In the genomic region with DNA sequence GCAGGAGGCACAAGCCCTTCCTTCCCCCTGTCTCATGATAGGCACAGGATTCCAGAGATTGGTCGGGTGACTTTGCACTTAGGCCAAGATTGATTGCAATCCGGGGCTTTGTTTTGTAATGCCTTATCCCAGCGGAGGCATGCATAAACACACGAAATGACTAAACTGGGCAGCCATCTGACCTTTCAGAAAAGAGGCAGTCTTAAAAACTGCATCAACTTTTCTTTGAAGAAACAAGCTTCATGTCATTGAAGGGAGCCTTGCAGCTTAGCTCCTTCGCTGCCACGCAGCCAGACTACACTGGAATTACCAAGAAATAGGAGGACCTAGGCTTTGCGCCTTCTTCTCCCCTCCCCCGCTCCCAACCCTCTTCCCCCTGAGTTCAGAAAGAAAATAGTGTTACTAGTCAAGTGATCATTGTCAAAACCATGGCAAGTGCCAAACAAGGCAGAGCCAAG, we compare ENCODE assay signal across 7 mouse cellular contexts.
DNase-seq lines count a peak whose midpoint lies in the region; ATAC-seq lines count a peak whose summit lies in the region.

No protein-coding gene starts in this region.

- no peak overlapping the region for H3K9ac ChIP-seq in embryonic facial prominence, embryonic 12.5 days
- no peak overlapping the region for H3K9ac ChIP-seq in intestine, embryonic 15.5 days
- H3K9ac ChIP-seq in lung, embryonic 16.5 days (ENCODE audit: low read length), result no peak overlapping the region

- no peaks in the 10 kb centered on the region for H3K36me3 ChIP-seq in embryonic facial prominence, embryonic 12.5 days
- no peaks in the 10 kb centered on the region for H3K36me3 ChIP-seq in intestine, embryonic 15.5 days
- no peaks in the 10 kb centered on the region for H3K36me3 ChIP-seq in lung, embryonic 16.5 days (ENCODE audit: control insufficient read depth, insufficient read depth, low read length)

- peak; percentile 17 for DNase-seq in right cerebral cortex, postnatal 14 days
- no peak for DNase-seq in right cerebral cortex, adult 18-20 months
- DNase-seq in cerebellum, postnatal 25 days, result no peak

- no peak for ATAC-seq in embryonic facial prominence, embryonic 12.5 days (ENCODE audit: insufficient number of reproducible peaks, insufficient read depth, low FRiP score, low TSS enrichment)
- ATAC-seq in intestine, embryonic 15.5 days, result no peak
- peak; percentile 47; the same call in 1 of the 2 replicates for ATAC-seq in lung, embryonic 16.5 days (ENCODE audit: low read depth)
- no peak for ATAC-seq in erythroid progenitor cell, adult 5-6 weeks (replicated peaks; ENCODE audit: low FRiP score, poor library complexity, severe bottlenecking)

- 9% methylated on average over 8 of the region's 8 CpGs for WGBS in embryonic facial prominence, embryonic 12.5 days
- WGBS in intestine, embryonic 15.5 days, result 24% methylated on average over 8 of the region's 8 CpGs
- WGBS in lung, embryonic 16.5 days, result 15% methylated on average over 8 of the region's 8 CpGs

- H3K4me3 ChIP-seq in embryonic facial prominence, embryonic 12.5 days, result no peak overlapping the region
- no peak overlapping the region for H3K4me3 ChIP-seq in intestine, embryonic 15.5 days (replicated peaks)
- no peak overlapping the region for H3K4me3 ChIP-seq in lung, embryonic 16.5 days (ENCODE audit: low read length)

- 0 out of 2 replicates have a peak overlapping the region, but pooled peaks have one; percentile 19 for H3K27ac ChIP-seq in embryonic facial prominence, embryonic 12.5 days
- peak overlapping the region; percentile 76 for H3K27ac ChIP-seq in intestine, embryonic 15.5 days
- peak overlapping the region; percentile 3; the same call in 1 of the 2 replicates for H3K27ac ChIP-seq in lung, embryonic 16.5 days (ENCODE audit: low read length)

- no peaks in the 10 kb centered on the region for H3K27me3 ChIP-seq in embryonic facial prominence, embryonic 12.5 days
- H3K27me3 ChIP-seq in intestine, embryonic 15.5 days (replicated peaks), result no peaks in the 10 kb centered on the region
- no peaks in the 10 kb centered on the region for H3K27me3 ChIP-seq in lung, embryonic 16.5 days (ENCODE audit: control insufficient read depth, insufficient read depth, low read depth, low read length)

- H3K4me1 ChIP-seq in embryonic facial prominence, embryonic 12.5 days, result peaks cover 16% of the 10 kb centered on the region; the same call in 1 of the 2 replicates
- peaks cover 5% of the 10 kb centered on the region for H3K4me1 ChIP-seq in intestine, embryonic 15.5 days (replicated peaks)
- 0 out of 2 replicates have a peak, but pooled peaks cover 4% of the 10 kb centered on the region for H3K4me1 ChIP-seq in lung, embryonic 16.5 days (replicated peaks; ENCODE audit: control insufficient read depth, insufficient read depth, low read length)

- H3K9me3 ChIP-seq in embryonic facial prominence, embryonic 12.5 days, result no peaks in the 10 kb centered on the region
- H3K9me3 ChIP-seq in intestine, embryonic 15.5 days, result no peaks in the 10 kb centered on the region
- H3K9me3 ChIP-seq in lung, embryonic 16.5 days (ENCODE audit: control insufficient read depth, low read length), result no peaks in the 10 kb centered on the region

- H3K4me2 ChIP-seq in embryonic facial prominence, embryonic 12.5 days (replicated peaks), result 0 out of 2 replicates have a peak overlapping the region, but pooled peaks have one; percentile 1
- 0 out of 2 replicates have a peak overlapping the region, but pooled peaks have one; percentile 14 for H3K4me2 ChIP-seq in intestine, embryonic 15.5 days (replicated peaks)
- no peak overlapping the region; the same call in 1 of the 2 replicates for H3K4me2 ChIP-seq in lung, embryonic 16.5 days (ENCODE audit: low read depth, low read length)

Comparison
In these comparisons a context has a peak if more than half of its experiments do, and no peak if none do; other contexts are left out.
1. H3K27ac ChIP-seq: peak in every context shown above with its lines; median percentile 76 in intestine, embryonic 15.5 days; 19 in embryonic facial prominence, embryonic 12.5 days; 3 in lung, embryonic 16.5 days.